Mouse (Mus musculus) G1E (cell line): ENCODE measurements around the gene Irgm1.

Source experiments
- CTCF ChIP-seq: IDR thresholded peaks from 2 replicates; pipeline ENCODE4 v1.5.1; 2012; ENCODE audit warnings: low read depth, low read length, inconsistent platforms, mixed read lengths
- GATA1 ChIP-seq: IDR thresholded peaks from 2 replicates; pipeline ENCODE4 v1.6.1; 2012; ENCODE audit warnings: borderline replicate concordance, low read length, inconsistent platforms, mixed read lengths
- GATA2 ChIP-seq: IDR thresholded peaks from 2 replicates; pipeline ENCODE4 v1.6.1; 2012; ENCODE audit warnings: low read depth, low read length, inconsistent platforms, borderline replicate concordance
- POLR2AphosphoS5 ChIP-seq: IDR thresholded peaks from 2 replicates; pipeline ENCODE4 v1.6.1; 2012; ENCODE audit warnings: low read depth, low read length, inconsistent platforms; ENCODE audit not compliant: insufficient replicate concordance
- TAL1 ChIP-seq: conservative IDR thresholded peaks from 2 replicates; pipeline ENCODE4 v1.6.1; 2012; ENCODE audit warnings: low read depth, low read length, inconsistent platforms, mixed read lengths

DNA sequence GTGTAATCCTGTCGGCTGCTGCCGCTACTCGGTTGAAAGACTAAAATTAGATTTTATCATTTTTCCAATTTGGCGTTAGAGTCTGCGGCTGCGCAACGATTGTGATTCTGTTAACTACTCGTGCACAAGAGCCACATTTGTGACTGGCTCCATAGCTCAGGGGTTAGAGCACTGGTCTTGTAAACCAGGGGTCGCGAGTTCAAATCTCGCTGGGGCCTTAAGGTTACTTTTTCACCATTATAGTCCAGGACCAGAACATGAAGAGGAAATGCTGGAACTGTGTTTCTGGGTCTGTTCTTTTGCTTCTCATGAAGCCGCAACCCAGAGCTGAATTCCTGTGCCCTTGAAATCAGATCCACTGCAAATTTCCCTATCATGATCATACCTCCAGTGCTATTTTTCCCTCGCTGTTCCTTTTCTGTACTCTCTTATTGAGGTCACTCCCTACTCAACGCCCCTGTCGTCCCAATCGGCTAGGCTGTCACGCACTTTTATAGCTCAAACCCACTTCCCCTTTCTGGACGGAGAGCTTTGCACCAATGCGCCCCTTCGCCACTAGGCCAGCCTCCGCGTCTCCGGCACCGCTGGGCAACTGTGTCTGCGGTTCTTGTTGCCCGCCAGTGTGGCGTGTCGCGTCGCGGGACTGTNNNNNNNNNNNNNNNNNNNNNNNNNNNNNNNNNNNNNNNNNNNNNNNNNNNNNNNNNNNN is 17.9 kb downstream of the Irgm1 start:
- TF ChIP-seq CTCF = no peak
- no peak for TF ChIP-seq TAL1
- no peak for TF ChIP-seq GATA1
- no peak for TF ChIP-seq GATA2
- no peak for TF ChIP-seq POLR2AphosphoS5
